Mouse (Mus musculus) heart, postnatal 0 days (tissue): ENCODE measurements around the gene Irf2.

Experiments
- CTCF ChIP-seq: IDR thresholded peaks from 2 replicates; pipeline ENCODE4 v1.5.1; 2016; ENCODE audit warnings: antibody characterized with exemption, control low read depth, low read depth
- EP300 ChIP-seq: IDR thresholded peaks from 2 replicates; pipeline ENCODE4 v1.6.1; 2016; ENCODE audit warnings: antibody characterized with exemption, low read depth

GRCm38 (mm10) chr8:46752986-46753385 lies 13.5 kb downstream of the Irf2 start:
- TF ChIP-seq CTCF = no peak
- no peak for TF ChIP-seq EP300
